Mouse (Mus musculus) heart, embryonic 14.5 days (tissue): Measurements from ENCODE around the gene Pnmal2. TPM values are rescaled to one million over a fixed set of nuclear protein-coding genes. Genes with fewer than 3 reads are reported as not detected.

Experiments
- ATAC-seq: fragments of 200-750 bp; cut with Nextera tagmentation; 2 replicates; pipeline ENCODE4 v1.8.0; 2017; ENCODE audit warnings: low read depth, moderate TSS enrichment; ENCODE audit not compliant: insufficient number of reproducible peaks, insufficient read depth, low FRiP score
- H3K27ac ChIP-seq, 2 experiments: fragments of 200-500 bp in 1 of 2; fragments of 300-500 bp in 1 of 2; sonication (generic) in 1 of 2; replicated peaks in 1 of 2; 2 replicates each; pipeline ENCODE4 v1.5.1; 2012 to 2014; ENCODE audit warnings: low read depth in 2 of 2, low read length in 2 of 2, control low read depth in 1 of 2, mild to moderate bottlenecking in 1 of 2, mixed read lengths in 1 of 2; ENCODE audit not compliant: control insufficient read depth in 1 of 2, insufficient read depth in 1 of 2
- H3K27me3 ChIP-seq: fragments of 300-500 bp; sonication (generic); 2 replicates; pipeline ENCODE4 v1.6.1; 2014; ENCODE audit warnings: mild to moderate bottlenecking, low read length, control low read depth; ENCODE audit not compliant: control insufficient read depth, insufficient read depth
- H3K36me3 ChIP-seq: fragments of 300-500 bp; sonication (generic); 2 replicates; pipeline ENCODE4 v1.6.1; 2014; ENCODE audit warnings: mild to moderate bottlenecking, control low read depth, low read length, mixed read lengths; ENCODE audit not compliant: control insufficient read depth, insufficient read depth
- H3K4me1 ChIP-seq, 2 experiments: fragments of 200-500 bp in 1 of 2; fragments of 300-500 bp in 1 of 2; sonication (generic) in 1 of 2; 2 replicates each; pipeline ENCODE4 v1.6.1; 2012 to 2014; ENCODE audit warnings: low read length in 2 of 2, control low read depth in 1 of 2, mixed read lengths in 1 of 2; ENCODE audit not compliant: control insufficient read depth in 2 of 2, insufficient read depth in 2 of 2
- H3K4me2 ChIP-seq: fragments of 300-500 bp; sonication (generic); 2 replicates; pipeline ENCODE4 v1.6.1; 2014; ENCODE audit warnings: mild to moderate bottlenecking, low read length
- H3K4me3 ChIP-seq, 2 experiments: fragments of 200-500 bp in 1 of 2; fragments of 300-500 bp in 1 of 2; sonication (generic) in 1 of 2; 2 replicates each; pipeline ENCODE4 v1.5.1; 2012 to 2014; ENCODE audit warnings: low read length in 2 of 2, mild to moderate bottlenecking in 2 of 2, control low read depth in 1 of 2, low read depth in 1 of 2, moderate library complexity in 1 of 2; ENCODE audit not compliant: control insufficient read depth in 1 of 2, insufficient read depth in 1 of 2
- H3K9ac ChIP-seq: fragments of 300-500 bp; sonication (generic); 2 replicates; pipeline ENCODE4 v1.6.1; 2014; ENCODE audit warnings: mild to moderate bottlenecking, low read length
- H3K9me3 ChIP-seq: fragments of 300-500 bp; sonication (generic); 2 replicates; pipeline ENCODE4 v1.6.1; 2016; ENCODE audit warnings: low read length, control low read depth; ENCODE audit not compliant: control insufficient read depth
- WGBS: fragments of 180-500 bp; shearing (Covaris S2); extraction: QIAGEN DNeasy Blood & Tissue Kit; methylation state at CpG from one replicate; pipeline ENCODE4 v1.1.7; 2014; 5-methylcytosine and 5-hydroxymethylcytosine counted together
- polyA plus RNA-seq: library from polyadenylated mRNA; unstranded; fragments of >200 nt; fragmentation: Nextera tagmentation; extraction: Ambion mirVana; gene quantifications from 2 replicates; pipeline ENCODE4 v1.2.1, GENCODE M21; 2014

The Pnmal2 gene
- polyA plus RNA-seq, 1 experiment from 2014 or later: 2.8 TPM

GRCm38 (mm10) chr7:16918014-16918413 is 26.5 kb upstream of the Pnmal2 start:
- WGBS: 82% methylated on average over 9 of the region's 9 CpGs
- no peak overlapping the region for H3K9ac ChIP-seq
- H3K4me1 ChIP-seq: peaks cover 21 to 48% of the 10 kb centered on the region in 2 experiments
- no peaks in the 10 kb centered on the region for H3K9me3 ChIP-seq
- peaks cover 78% of the 10 kb centered on the region for H3K36me3 ChIP-seq
- H3K4me3 ChIP-seq: no peak overlapping the region
- no peaks in the 10 kb centered on the region for H3K27me3 ChIP-seq
- ATAC-seq: no peak
- no peak overlapping the region for H3K27ac ChIP-seq
- no peak overlapping the region for H3K4me2 ChIP-seq

GRCm38 (mm10) chr7:16918670-16919069 is 25.8 kb upstream of the Pnmal2 start:
- H3K36me3 ChIP-seq: peaks cover 78% of the 10 kb centered on the region
- H3K4me1 ChIP-seq: peaks cover 21 to 48% of the 10 kb centered on the region in 2 experiments

GRCm38 (mm10) chr7:16919395-16920149 is 24.9 kb upstream of the Pnmal2 start:
- no peak for ATAC-seq
- H3K4me1 ChIP-seq: peaks cover 21 to 48% of the 10 kb centered on the region in 2 experiments
- 77% methylated on average over 13 of the region's 13 CpGs for WGBS
- no peak overlapping the region for H3K4me3 ChIP-seq
- H3K9me3 ChIP-seq: no peaks in the 10 kb centered on the region
- no peaks in the 10 kb centered on the region for H3K27me3 ChIP-seq
- peak overlapping the region; percentile 38; the same call in 1 of the 2 replicates for H3K9ac ChIP-seq
- H3K27ac ChIP-seq: no peak overlapping the region; a peak in 1 of 4 replicates
- H3K36me3 ChIP-seq: peaks cover 73% of the 10 kb centered on the region
- H3K4me2 ChIP-seq: no peak overlapping the region

More at GRCm38 (mm10) chr7:16918670-16919069, 25.8 kb upstream of the Pnmal2 start:
- 79% methylated on average over 3 of the region's 3 CpGs for WGBS
- Histone ChIP-seq H3K27me3 (no peaks in the 10 kb centered on the region), H3K4me2 (no peak overlapping the region), H3K9me3 (no peaks in the 10 kb centered on the region), H3K4me3 (no peak overlapping the region), H3K27ac (no peak overlapping the region), H3K9ac (no peak overlapping the region)
- no peak for ATAC-seq

GRCm38 (mm10) chr7:16920150-16920579 is 24.3 kb upstream of the Pnmal2 start:
- peaks cover 68% of the 10 kb centered on the region for H3K36me3 ChIP-seq
- H3K27ac ChIP-seq: no peak overlapping the region; a peak in 1 of 4 replicates
- peaks cover 21 to 48% of the 10 kb centered on the region in 2 experiments for H3K4me1 ChIP-seq
- H3K27me3 ChIP-seq: no peaks in the 10 kb centered on the region
- H3K4me3 ChIP-seq: no peak overlapping the region
- H3K9ac ChIP-seq: peak overlapping the region; percentile 38; the same call in 1 of the 2 replicates
- WGBS: 89% methylated on average over 7 of the region's 7 CpGs
- H3K4me2 ChIP-seq: no peak overlapping the region
- H3K9me3 ChIP-seq: no peaks in the 10 kb centered on the region
- no peak for ATAC-seq

- WGBS: 49% methylated on average over 21 of the region's 21 CpGs
- peak overlapping the region in 1 of 2 experiments; percentile 42; a peak in 2 of 4 replicates for H3K27ac ChIP-seq
- H3K27me3 ChIP-seq: no peaks in the 10 kb centered on the region
- no peaks in the 10 kb centered on the region for H3K9me3 ChIP-seq
- ATAC-seq: no peak
- peaks cover 58% of the 10 kb centered on the region for H3K36me3 ChIP-seq
- peak overlapping the region in 1 of 2 experiments; percentile 16; a peak in 2 of 4 replicates for H3K4me3 ChIP-seq
- H3K4me1 ChIP-seq: peaks cover 21 to 48% of the 10 kb centered on the region in 2 experiments
- H3K9ac ChIP-seq: peak overlapping the region; percentile 99
- H3K4me2 ChIP-seq: peak overlapping the region; percentile 93
Measured at GRCm38 (mm10) chr7:16920818-16921791, 23.4 kb upstream of the Pnmal2 start.

GRCm38 (mm10) chr7:16921881-16922335 is 22.6 kb upstream of the Pnmal2 start:
- peak overlapping the region in 1 of 2 experiments; percentile 96; a peak in 2 of 4 replicates for H3K4me3 ChIP-seq
- H3K4me1 ChIP-seq: peaks cover 20 to 40% of the 10 kb centered on the region in 2 experiments

GRCm38 (mm10) chr7:16922360-16922973 is 22.0 kb upstream of the Pnmal2 start:
- peak overlapping the region; percentile 99 for H3K9ac ChIP-seq
- no peak overlapping the region for H3K27ac ChIP-seq
- H3K4me3 ChIP-seq: peak overlapping the region; percentile 89 to 96
- no peak for ATAC-seq
- H3K36me3 ChIP-seq: peaks cover 45% of the 10 kb centered on the region
- H3K4me1 ChIP-seq: peaks cover 18 to 37% of the 10 kb centered on the region in 2 experiments
- peak overlapping the region; percentile 93 for H3K4me2 ChIP-seq
- H3K27me3 ChIP-seq: no peaks in the 10 kb centered on the region
- H3K9me3 ChIP-seq: no peaks in the 10 kb centered on the region
- 49% methylated on average over 10 of the region's 10 CpGs for WGBS

More at GRCm38 (mm10) chr7:16921881-16922335, 22.6 kb upstream of the Pnmal2 start:
- no peak for ATAC-seq
- H3K4me2 ChIP-seq: peak overlapping the region; percentile 93
- H3K36me3 ChIP-seq: peaks cover 50% of the 10 kb centered on the region
- no peaks in the 10 kb centered on the region for H3K9me3 ChIP-seq
- H3K9ac ChIP-seq: peak overlapping the region; percentile 99
- H3K27me3 ChIP-seq: no peaks in the 10 kb centered on the region
- peak overlapping the region; percentile 16 to 42; a peak in 2 of 4 replicates for H3K27ac ChIP-seq
- WGBS: 38% methylated on average over 6 of the region's 6 CpGs
